Mouse (Mus musculus): ENCODE data around the gene Fbxo34.

DNA sequence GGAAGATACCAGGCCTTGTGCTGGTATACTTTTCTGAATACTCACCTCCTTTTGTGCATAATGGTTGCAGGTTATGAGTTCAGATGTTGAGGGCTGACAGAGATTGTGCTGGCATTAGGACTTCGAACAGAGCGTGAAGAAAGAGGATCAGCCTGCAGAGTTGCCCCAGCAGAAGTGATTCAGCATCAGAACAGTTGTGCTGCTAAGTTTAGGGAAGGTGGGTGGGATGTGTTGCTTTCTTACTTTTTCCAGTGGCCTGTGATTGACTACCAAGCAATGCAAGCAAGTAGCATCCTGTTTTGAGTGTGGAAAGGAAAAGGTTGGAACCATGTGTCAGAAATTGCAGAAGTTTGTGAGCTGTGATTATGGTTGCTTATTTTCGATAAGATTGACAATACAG lies 63.4 kb downstream of the Fbxo34 start:
- TF ChIP-seq CTCF (IDR thresholded peaks at IDR 0.05; ENCODE audit: extremely low read depth, insufficient read length, insufficient replicate concordance, low read depth, low read length) (no peak), POLR2A (IDR thresholded peaks at IDR 0.05; ENCODE audit: low read depth, low read length) (no peak)

Measured in small intestine, adult 2 months (tissue).